Mouse (Mus musculus) hindbrain, embryonic 10.5 days (tissue): ENCODE results near the gene Rptor. TPM values are rescaled to one million over a fixed set of nuclear protein-coding genes. Genes with fewer than 3 reads are reported as not detected.

Source experiments
- DNase-seq: peaks from one replicate; pipeline ENCODE4 v3.0.0-alpha.2; 2017; ENCODE audit warnings: low spot score
- H3K27ac ChIP-seq: fragments of 300-500 bp; sonication (generic); 2 replicates; pipeline ENCODE4 v1.5.1; 2016; ENCODE audit warnings: mild to moderate bottlenecking, moderate library complexity
- H3K27me3 ChIP-seq: fragments of 300-500 bp; sonication (generic); 2 replicates; pipeline ENCODE4 v1.6.1; 2016; ENCODE audit warnings: mild to moderate bottlenecking; ENCODE audit not compliant: poor library complexity, insufficient read depth, severe bottlenecking
- H3K36me3 ChIP-seq: fragments of 300-500 bp; sonication (generic); 2 replicates; pipeline ENCODE4 v1.6.1; 2016; ENCODE audit warnings: mild to moderate bottlenecking, moderate library complexity
- H3K4me1 ChIP-seq: fragments of 300-500 bp; sonication (generic); replicated peaks from 2 replicates; pipeline ENCODE4 v1.6.1; 2016; ENCODE audit warnings: mild to moderate bottlenecking
- H3K4me3 ChIP-seq: fragments of 300-500 bp; sonication (generic); 2 replicates; pipeline ENCODE4 v1.5.1; 2016; ENCODE audit warnings: mild to moderate bottlenecking, moderate library complexity
- H3K9me3 ChIP-seq: fragments of 300-500 bp; sonication (generic); 2 replicates; pipeline ENCODE4 v1.6.1; 2016; ENCODE audit warnings: mild to moderate bottlenecking, moderate library complexity
- WGBS: fragments of 180-500 bp; shearing (Covaris S2); methylation state at CpG from one replicate; pipeline ENCODE4 v1.1.7; 2016; 5-methylcytosine and 5-hydroxymethylcytosine counted together
- polyA plus RNA-seq: library from polyadenylated mRNA; unstranded; fragments of >200 nt; fragmentation: Nextera tagmentation; extraction: Ambion mirVana; gene quantifications from 2 replicates; pipeline ENCODE4 v1.2.1, GENCODE M21; 2016

Gene Rptor
- polyA plus RNA-seq, 1 experiment from 2014 or later: 12.4 TPM

GRCm38 (mm10) chr11:119925176-119925575 is 322.5 kb downstream of the Rptor start:
- 84% methylated on average over 5 of the region's 5 CpGs for WGBS
- DNase-seq: no peak

GRCm38 (mm10) chr11:119926762-119927161 is 324.1 kb downstream of the Rptor start:
- Histone ChIP-seq H3K36me3 (no peaks in the 10 kb centered on the region), H3K9me3 (no peaks in the 10 kb centered on the region), H3K27ac (no peak overlapping the region), H3K27me3 (no peaks in the 10 kb centered on the region), H3K4me1 (peaks cover under 1% of the 10 kb centered on the region), H3K4me3 (no peak overlapping the region)
- DNase-seq: no peak
- 89% methylated on average over 5 of the region's 5 CpGs for WGBS

More at GRCm38 (mm10) chr11:119925176-119925575, 322.5 kb downstream of the Rptor start:
- H3K9me3 ChIP-seq: no peaks in the 10 kb centered on the region
- no peaks in the 10 kb centered on the region for H3K4me1 ChIP-seq
- no peaks in the 10 kb centered on the region for H3K27me3 ChIP-seq
- no peak overlapping the region for H3K4me3 ChIP-seq
- H3K36me3 ChIP-seq: peaks cover 7% of the 10 kb centered on the region
- H3K27ac ChIP-seq: no peak overlapping the region

- 77% methylated on average over 16 of the region's 16 CpGs for WGBS
- peaks cover 15% of the 10 kb centered on the region for H3K4me1 ChIP-seq
- no peaks in the 10 kb centered on the region for H3K9me3 ChIP-seq
- H3K27ac ChIP-seq: no peak overlapping the region
- H3K27me3 ChIP-seq: no peaks in the 10 kb centered on the region
- H3K4me3 ChIP-seq: no peak overlapping the region
- no peak for DNase-seq
- no peaks in the 10 kb centered on the region for H3K36me3 ChIP-seq
Measured at GRCm38 (mm10) chr11:119928023-119928681, 325.4 kb downstream of the Rptor start.

GRCm38 (mm10) chr11:119929603-119930265 is 327.0 kb downstream of the Rptor start:
- no peak for DNase-seq
- H3K4me1 ChIP-seq: peaks cover 23% of the 10 kb centered on the region
- WGBS: 86% methylated on average over 6 of the region's 6 CpGs
- H3K27me3 ChIP-seq: no peaks in the 10 kb centered on the region
- H3K27ac ChIP-seq: no peak overlapping the region
- H3K9me3 ChIP-seq: no peaks in the 10 kb centered on the region
- H3K36me3 ChIP-seq: no peaks in the 10 kb centered on the region
- no peak overlapping the region for H3K4me3 ChIP-seq

- Histone ChIP-seq H3K27ac (no peak overlapping the region), H3K9me3 (no peaks in the 10 kb centered on the region), H3K4me3 (no peak overlapping the region), H3K36me3 (no peaks in the 10 kb centered on the region), H3K4me1 (peaks cover 40% of the 10 kb centered on the region), H3K27me3 (no peaks in the 10 kb centered on the region)
- WGBS: 84% methylated on average over 10 of the region's 10 CpGs
- DNase-seq: no peak
Measured at GRCm38 (mm10) chr11:119931809-119932208, 329.1 kb downstream of the Rptor start.

- H3K4me3 ChIP-seq: no peak overlapping the region
- H3K27me3 ChIP-seq: peaks cover 7% of the 10 kb centered on the region
- peaks cover 54% of the 10 kb centered on the region for H3K4me1 ChIP-seq
- no peaks in the 10 kb centered on the region for H3K36me3 ChIP-seq
- no peak for DNase-seq
- 70% methylated on average over 4 of the region's 4 CpGs for WGBS
- no peak overlapping the region for H3K27ac ChIP-seq
- no peaks in the 10 kb centered on the region for H3K9me3 ChIP-seq
Measured at GRCm38 (mm10) chr11:119933142-119933541, 330.4 kb downstream of the Rptor start.

GRCm38 (mm10) chr11:119933819-119934583 is 331.3 kb downstream of the Rptor start:
- DNase-seq: no peak
- Histone ChIP-seq H3K27ac (peak overlapping the region; percentile 30; the same call in 1 of the 2 replicates), H3K9me3 (no peaks in the 10 kb centered on the region), H3K4me1 (peaks cover 62% of the 10 kb centered on the region), H3K4me3 (no peak overlapping the region), H3K36me3 (no peaks in the 10 kb centered on the region), H3K27me3 (peaks cover 15% of the 10 kb centered on the region)
- 81% methylated on average over 8 of the region's 8 CpGs for WGBS

GRCm38 (mm10) chr11:119934773-119935172 is 332.1 kb downstream of the Rptor start:
- DNase-seq: no peak
- Histone ChIP-seq H3K9me3 (no peaks in the 10 kb centered on the region), H3K4me1 (peaks cover 70% of the 10 kb centered on the region), H3K27ac (no peak overlapping the region), H3K4me3 (no peak overlapping the region), H3K27me3 (peaks cover 23% of the 10 kb centered on the region), H3K36me3 (no peaks in the 10 kb centered on the region)
- 80% methylated on average over 8 of the region's 8 CpGs for WGBS

GRCm38 (mm10) chr11:119935457-119935856 is 332.8 kb downstream of the Rptor start:
- H3K4me1 ChIP-seq: peaks cover 77% of the 10 kb centered on the region
- 0 out of 2 replicates have a peak overlapping the region, but pooled peaks have one; percentile 9 for H3K27ac ChIP-seq
- 26% methylated on average over 6 of the region's 6 CpGs for WGBS
- H3K9me3 ChIP-seq: no peaks in the 10 kb centered on the region
- DNase-seq: peak; percentile 71
- peaks cover 29% of the 10 kb centered on the region for H3K27me3 ChIP-seq
- no peak overlapping the region for H3K4me3 ChIP-seq
- H3K36me3 ChIP-seq: no peaks in the 10 kb centered on the region

GRCm38 (mm10) chr11:119936456-119936855 is 333.8 kb downstream of the Rptor start:
- H3K27ac ChIP-seq: peak overlapping the region; percentile 59; the same call in 1 of the 2 replicates
- H3K4me1 ChIP-seq: peaks cover 87% of the 10 kb centered on the region

GRCm38 (mm10) chr11:119937216-119937615 is 334.5 kb downstream of the Rptor start:
- peaks cover 89% of the 10 kb centered on the region for H3K4me1 ChIP-seq
- H3K4me3 ChIP-seq: no peak overlapping the region
- WGBS: 59% methylated on average over 12 of the region's 12 CpGs
- H3K27ac ChIP-seq: peak overlapping the region; percentile 59; the same call in 1 of the 2 replicates
- H3K36me3 ChIP-seq: no peaks in the 10 kb centered on the region
- DNase-seq: no peak
- peaks cover 43% of the 10 kb centered on the region for H3K27me3 ChIP-seq
- H3K9me3 ChIP-seq: no peaks in the 10 kb centered on the region

More at GRCm38 (mm10) chr11:119936456-119936855, 333.8 kb downstream of the Rptor start:
- H3K36me3 ChIP-seq: no peaks in the 10 kb centered on the region
- H3K27me3 ChIP-seq: peaks cover 39% of the 10 kb centered on the region
- no peak for DNase-seq
- WGBS: 70% methylated on average over 2 of the region's 2 CpGs
- no peaks in the 10 kb centered on the region for H3K9me3 ChIP-seq
- no peak overlapping the region for H3K4me3 ChIP-seq

- H3K27me3 ChIP-seq: peaks cover 43% of the 10 kb centered on the region
- H3K4me1 ChIP-seq: peaks cover 88% of the 10 kb centered on the region
- no peak overlapping the region for H3K4me3 ChIP-seq
- WGBS: 56% methylated on average over 19 of the region's 19 CpGs
- no peaks in the 10 kb centered on the region for H3K36me3 ChIP-seq
- no peak for DNase-seq
- H3K9me3 ChIP-seq: no peaks in the 10 kb centered on the region
- H3K27ac ChIP-seq: peak overlapping the region; percentile 40
Measured at GRCm38 (mm10) chr11:119937772-119938502, 335.2 kb downstream of the Rptor start.
